Mouse (Mus musculus): ENCODE results near the gene Rfc2. TPM values are rescaled to one million over a fixed set of nuclear protein-coding genes. Genes with fewer than 3 reads are reported as not detected.

The Rfc2 gene
- total and polyA plus RNA-seq, 3 experiments = 304 to 424 TPM; not detected in 1

- no peak for TF ChIP-seq POLR2AphosphoS5 (IDR thresholded peaks at IDR 0.05; ENCODE audit: borderline replicate concordance, low read depth, low read length)
- no peak for TF ChIP-seq USF1 (IDR thresholded peaks at IDR 0.05; ENCODE audit: low read depth, low read length)
- no peak for TF ChIP-seq HCFC1 (IDR thresholded peaks at IDR 0.05; ENCODE audit: low read depth, low read length)
- no peak for TF ChIP-seq GABPA (IDR thresholded peaks at IDR 0.05; ENCODE audit: low read depth, low read length)
- no peak for TF ChIP-seq E2F4 (IDR thresholded peaks at IDR 0.05; ENCODE audit: borderline replicate concordance, low read depth, low read length)
- TF ChIP-seq EP300 (IDR thresholded peaks at IDR 0.05; ENCODE audit: low read depth in 1 of 2, low read length in 2 of 2) = peak; percentile 93 to 94
- peak; percentile 76 for TF ChIP-seq RCOR1 (IDR thresholded peaks at IDR 0.05; ENCODE audit: low read depth, low read length)
- TF ChIP-seq TCF12 (IDR thresholded peaks at IDR 0.05; ENCODE audit: low read depth, low read length) = peak; percentile 84
- TF ChIP-seq ELF1 (IDR thresholded peaks at IDR 0.05; ENCODE audit: low read depth, low read length) = no peak
These were observed 3.6 kb downstream of the Rfc2 start (continued) for GRCm38 (mm10) chr5:134584798-134585197.

DNA sequence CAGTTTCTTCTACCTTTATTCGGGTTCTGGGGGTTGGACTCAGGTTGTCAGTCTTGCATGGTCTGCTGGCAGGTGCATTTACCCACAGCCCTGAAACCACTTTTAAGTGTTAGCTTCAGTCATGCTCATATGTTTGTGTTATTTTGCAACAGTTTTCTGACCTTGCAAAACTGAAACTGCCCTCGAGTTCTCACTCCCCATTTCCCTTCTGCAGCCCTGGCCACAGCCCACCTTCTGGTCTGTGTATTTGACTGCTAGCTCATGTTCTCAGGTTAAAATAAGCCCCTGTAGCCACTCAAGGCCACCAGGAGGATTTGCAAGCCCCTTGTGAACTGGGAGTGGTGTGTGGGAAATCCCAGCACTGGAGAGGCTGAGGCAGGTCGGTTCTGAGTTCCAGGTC, 8.7 kb downstream of the Rfc2 start:
- Histone ChIP-seq H3K4me1 (ENCODE audit: control insufficient read depth in 1 of 2, insufficient read depth in 2 of 2, low read length in 2 of 2) (peaks cover 2 to 12% of the 10 kb centered on the region in 2 experiments), H3K9ac (ENCODE audit: control insufficient read depth, low read depth, low read length, poor library complexity, severe bottlenecking) (no peak overlapping the region), H3K36me3 (ENCODE audit: control insufficient read depth in 1 of 2, insufficient read depth in 2 of 2, low read length in 2 of 2) (peaks cover 11 to 13% of the 10 kb centered on the region in 2 experiments), H3K27ac (ENCODE audit: control insufficient read depth, low read depth, low read length) (no peak overlapping the region), H3K79me2 (ENCODE audit: control insufficient read depth, insufficient read depth, low read length, poor library complexity) (peaks cover 15% of the 10 kb centered on the region), H3K27me3 (ENCODE audit: control insufficient read depth in 1 of 2, insufficient read depth in 2 of 2, low read length in 2 of 2) (no peaks in the 10 kb centered on the region), H3K4me3 (ENCODE audit: control insufficient read depth in 1 of 2, insufficient read depth in 1 of 2, low read depth in 2 of 2, low read length in 2 of 2) (no peak overlapping the region), H3K9me3 (replicated peaks; ENCODE audit: insufficient read depth, low read length) (no peaks in the 10 kb centered on the region)
- no peak for DNase-seq (ENCODE audit: low read depth, low spot score)
- TF ChIP-seq ZC3H11A (IDR thresholded peaks at IDR 0.05; ENCODE audit: low read depth, low read length) (no peak), JUND (IDR thresholded peaks at IDR 0.05; ENCODE audit: low read depth, low read length) (no peak), ELF1 (IDR thresholded peaks at IDR 0.05; ENCODE audit: low read depth, low read length) (no peak), CHD2 (IDR thresholded peaks at IDR 0.05; ENCODE audit: low read length) (no peak), TAL1 (IDR thresholded peaks at IDR 0.05; ENCODE audit: low read length) (no peak), MYC (IDR thresholded peaks at IDR 0.05; ENCODE audit: low read depth, low read length) (no peak)

DNA sequence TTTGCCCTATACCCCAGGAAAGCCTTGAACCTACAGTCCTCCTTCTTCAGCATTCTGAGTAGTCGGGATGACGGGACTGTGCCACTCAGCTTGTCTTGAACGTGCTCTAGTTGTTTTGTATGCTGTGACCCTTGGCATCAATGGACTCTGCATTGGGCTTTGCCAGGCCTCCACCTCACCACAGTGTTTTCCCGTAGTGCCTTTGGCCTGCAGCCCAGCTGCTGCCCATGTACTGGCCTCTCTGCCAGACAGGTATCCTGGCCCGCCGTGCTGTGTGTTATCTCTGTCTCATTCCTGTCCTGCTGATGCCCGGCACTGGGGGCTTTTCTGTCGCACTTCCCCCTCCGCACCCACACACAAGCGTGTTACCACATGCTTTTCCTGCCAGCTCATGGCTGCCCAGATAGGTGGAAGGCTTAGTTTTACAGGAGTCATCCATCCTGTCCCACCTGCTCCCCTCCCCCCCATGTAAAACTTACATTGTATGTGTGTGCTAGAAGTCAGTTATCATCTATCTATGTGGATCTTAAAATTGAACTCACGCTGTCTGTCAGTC, 10.9 kb downstream of the Rfc2 start:
- Histone ChIP-seq H3K79me2 (ENCODE audit: control insufficient read depth, insufficient read depth, low read length, poor library complexity) (no peaks in the 10 kb centered on the region), H3K27ac (ENCODE audit: control insufficient read depth, low read depth, low read length) (no peak overlapping the region), H3K9ac (ENCODE audit: control insufficient read depth, low read depth, low read length, poor library complexity, severe bottlenecking) (no peak overlapping the region), H3K4me1 (ENCODE audit: control insufficient read depth in 1 of 2, insufficient read depth in 2 of 2, low read length in 2 of 2) (peaks cover 0 to 4% of the 10 kb centered on the region in 2 experiments; a peak in 1 of 4 replicates), H3K27me3 (ENCODE audit: control insufficient read depth in 1 of 2, insufficient read depth in 2 of 2, low read length in 2 of 2) (no peaks in the 10 kb centered on the region), H3K9me3 (replicated peaks; ENCODE audit: insufficient read depth, low read length) (no peaks in the 10 kb centered on the region), H3K4me3 (ENCODE audit: control insufficient read depth in 1 of 2, insufficient read depth in 1 of 2, low read depth in 2 of 2, low read length in 2 of 2) (no peak overlapping the region), H3K36me3 (ENCODE audit: control insufficient read depth in 1 of 2, insufficient read depth in 2 of 2, low read length in 2 of 2) (peaks cover 0 to 11% of the 10 kb centered on the region in 2 experiments; a peak in 2 of 4 replicates)
- no peak for DNase-seq (ENCODE audit: low read depth, low spot score)
- TF ChIP-seq CHD2 (IDR thresholded peaks at IDR 0.05; ENCODE audit: low read length) (no peak), RCOR1 (IDR thresholded peaks at IDR 0.05; ENCODE audit: low read depth, low read length) (no peak), GABPA (IDR thresholded peaks at IDR 0.05; ENCODE audit: low read depth, low read length) (no peak), ZKSCAN1 (IDR thresholded peaks at IDR 0.05; ENCODE audit: low read depth, low read length) (no peak), NRF1 (IDR thresholded peaks at IDR 0.05; ENCODE audit: insufficient read depth, low read depth, low read length, poor library complexity, severe bottlenecking) (no peak), SIN3A (IDR thresholded peaks at IDR 0.05; ENCODE audit: low read length) (no peak), TAL1 (IDR thresholded peaks at IDR 0.05; ENCODE audit: low read length) (no peak), E2F4 (IDR thresholded peaks at IDR 0.05; ENCODE audit: borderline replicate concordance, low read depth, low read length) (no peak), NELFE (IDR thresholded peaks at IDR 0.05; ENCODE audit: low read depth, low read length) (no peak), POLR2AphosphoS5 (IDR thresholded peaks at IDR 0.05; ENCODE audit: borderline replicate concordance, low read depth, low read length) (no peak)

Measured in MEL (cell line).